Mouse (Mus musculus) lung, postnatal 25 days (tissue): ENCODE measurements around the gene Frmpd3.
"Not testable (repeated sequence)": the region's sequence is repeated elsewhere in the genome, so short reads cannot be mapped to it uniquely, and the experiment has no call there.

ENCODE experiments used
- DNase-seq: peaks from one replicate; pipeline ENCODE4 v3.0.0; 2022; ENCODE audit warnings: low spot score

The Frmpd3 gene

GRCm38 (mm10) chrX:140341656-140342392 lies at the start of gene Frmpd3:
Frmpd3 (plus strand) TSS chrX:140342263.
- no peak for DNase-seq

GRCm38 (mm10) chrX:140303731-140304130 lies 38.3 kb upstream of the Frmpd3 start:
- DNase-seq, result no peak

DNA sequence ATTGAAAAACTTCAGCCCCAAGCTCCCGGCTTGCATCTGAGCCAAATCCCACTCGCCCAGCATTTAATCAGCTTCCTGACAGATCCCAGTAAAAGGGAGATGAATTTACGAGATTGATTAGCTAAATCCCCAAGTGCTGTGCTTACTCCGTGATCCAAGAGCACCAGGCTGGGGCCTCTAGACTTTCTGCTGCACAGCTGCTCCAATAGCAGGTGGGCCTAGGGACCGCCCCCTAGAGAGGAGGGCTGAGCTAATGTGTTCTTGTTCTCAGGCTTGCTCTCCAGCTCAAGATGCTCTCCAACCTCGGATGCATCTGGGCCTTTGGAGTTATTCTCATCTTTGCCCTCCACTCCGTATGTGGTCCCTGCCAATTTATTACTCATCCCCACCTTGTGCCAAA lies 36.4 kb upstream of the Frmpd3 start:
- no peak for DNase-seq

DNA sequence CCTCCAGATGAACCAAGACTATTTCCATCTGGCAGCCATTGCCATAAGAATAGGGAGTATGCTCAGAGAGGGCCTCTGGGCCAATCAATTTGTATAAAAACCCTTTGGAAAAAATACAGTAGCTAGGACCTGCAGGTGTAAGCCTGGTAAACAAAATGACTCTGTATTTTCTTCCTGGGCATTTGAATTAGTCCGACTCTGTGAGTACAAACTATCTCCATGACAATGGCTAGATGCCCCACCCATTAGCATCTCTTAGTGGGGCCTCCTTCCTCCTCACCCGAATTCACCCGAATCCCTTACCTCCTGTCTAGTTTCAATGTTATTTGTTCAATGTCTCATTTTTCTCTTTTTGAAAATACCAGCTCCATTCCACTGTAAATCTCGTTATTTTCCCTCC lies 24.1 kb upstream of the Frmpd3 start:
- DNase-seq, result no peak

GRCm38 (mm10) chrX:140319131-140319530 lies 22.9 kb upstream of the Frmpd3 start:
- no peak for DNase-seq

- not testable (repeated sequence) for DNase-seq
These were observed 21.4 kb upstream of the Frmpd3 start for GRCm38 (mm10) chrX:140320671-140321070.

- no peak for DNase-seq
These were observed 515 bp downstream of the Frmpd3 start for GRCm38 (mm10) chrX:140342393-140343163.

DNA sequence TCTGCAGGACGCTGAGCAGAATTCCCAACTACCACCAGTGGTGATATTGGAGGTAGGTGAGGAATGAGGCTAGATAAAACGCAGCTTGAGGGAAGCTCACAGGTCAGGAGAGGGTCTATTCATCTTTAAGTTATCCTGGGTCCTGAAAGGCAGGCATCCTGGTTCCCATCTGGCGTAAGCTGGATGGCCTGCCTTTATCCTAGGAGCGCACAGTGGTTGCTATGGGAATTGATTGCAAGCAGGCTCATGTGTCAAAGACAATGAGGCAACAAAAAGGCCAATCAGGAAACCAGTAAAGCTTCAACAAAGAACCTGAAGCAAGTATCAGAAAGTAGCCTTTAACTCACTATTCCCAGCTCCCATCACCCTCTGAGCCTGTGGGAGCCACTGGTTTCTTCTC lies 33.6 kb downstream of the Frmpd3 start:
- DNase-seq, result no peak

- DNase-seq, result no peak
These were observed 57.9 kb downstream of the Frmpd3 start for GRCm38 (mm10) chrX:140399986-140400385.

DNA sequence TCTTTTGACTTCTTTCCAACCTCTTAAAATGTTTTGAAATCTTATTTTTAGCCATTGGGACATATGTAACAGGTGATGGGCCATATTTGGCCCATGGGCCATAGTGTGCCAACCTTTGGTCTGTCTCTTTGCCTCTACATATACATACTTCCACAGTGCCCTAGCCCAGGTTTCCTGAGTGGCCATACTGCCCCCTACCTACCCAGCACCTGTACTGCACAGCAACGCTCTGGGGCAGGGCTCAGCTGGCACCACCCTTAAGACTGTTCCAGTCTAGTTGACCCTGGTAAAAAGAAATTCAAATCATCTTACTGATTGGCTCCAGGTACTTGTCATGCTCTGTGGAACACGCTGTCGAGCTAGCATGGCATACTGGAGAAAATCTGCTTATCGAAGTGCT lies 60.8 kb downstream of the Frmpd3 start:
- no peak for DNase-seq

GRCm38 (mm10) chrX:140406079-140406478 lies 64.0 kb downstream of the Frmpd3 start:
- no peak for DNase-seq

DNA sequence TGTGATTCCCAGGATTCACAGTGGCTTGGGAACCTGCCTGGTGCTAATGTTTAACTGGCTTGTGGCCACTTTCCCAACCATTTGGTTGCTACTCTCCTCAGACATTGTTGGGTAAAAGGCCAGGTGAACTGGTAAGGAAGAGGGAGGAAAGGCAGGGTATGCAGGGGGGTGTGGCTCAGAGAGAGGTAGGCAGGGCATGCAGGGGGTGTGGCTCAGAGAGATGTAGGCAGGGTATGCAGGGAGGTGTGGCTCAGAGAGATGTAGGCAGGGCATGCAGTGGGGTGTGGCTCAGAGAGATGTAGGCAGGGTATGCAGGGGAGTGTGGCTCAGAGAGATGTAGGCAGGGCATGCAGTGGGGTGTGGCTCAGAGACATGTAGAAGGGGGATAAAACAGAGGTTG lies 64.4 kb downstream of the Frmpd3 start:
- no peak for DNase-seq

GRCm38 (mm10) chrX:140407593-140407992 lies 65.5 kb downstream of the Frmpd3 start:
- no peak for DNase-seq

- no peak for DNase-seq
These were observed 76.4 kb downstream of the Frmpd3 start for GRCm38 (mm10) chrX:140418467-140418866.

- DNase-seq, result no peak
These were observed 85.1 kb downstream of the Frmpd3 start for GRCm38 (mm10) chrX:140427124-140427523.

DNA sequence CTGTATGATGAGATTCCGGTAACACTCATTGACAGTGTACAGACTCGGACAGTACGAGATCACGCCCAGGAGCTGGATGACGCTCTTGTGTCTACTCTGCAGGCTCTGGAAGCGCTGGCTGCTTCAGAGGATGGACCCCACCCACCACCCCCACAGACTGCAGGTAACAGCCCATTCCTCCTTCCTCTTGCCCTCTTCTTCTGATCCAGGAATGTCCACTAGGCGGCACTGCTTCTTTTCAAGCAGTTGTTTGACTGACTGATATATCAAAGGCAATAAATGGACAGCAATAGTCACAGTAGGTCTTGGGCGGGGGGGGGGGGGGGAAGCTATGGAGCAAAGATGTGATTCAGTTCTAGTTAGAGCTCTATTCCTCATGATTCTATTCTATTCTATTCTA lies 86.2 kb downstream of the Frmpd3 start:
- peak; percentile 12 for DNase-seq

GRCm38 (mm10) chrX:140429985-140430384 lies 87.9 kb downstream of the Frmpd3 start:
- DNase-seq, result no peak

GRCm38 (mm10) chrX:140430506-140430905 lies 88.4 kb downstream of the Frmpd3 start:
- no peak for DNase-seq

- DNase-seq, result no peak
These were observed 89.9 kb downstream of the Frmpd3 start for GRCm38 (mm10) chrX:140431981-140432380.

DNA sequence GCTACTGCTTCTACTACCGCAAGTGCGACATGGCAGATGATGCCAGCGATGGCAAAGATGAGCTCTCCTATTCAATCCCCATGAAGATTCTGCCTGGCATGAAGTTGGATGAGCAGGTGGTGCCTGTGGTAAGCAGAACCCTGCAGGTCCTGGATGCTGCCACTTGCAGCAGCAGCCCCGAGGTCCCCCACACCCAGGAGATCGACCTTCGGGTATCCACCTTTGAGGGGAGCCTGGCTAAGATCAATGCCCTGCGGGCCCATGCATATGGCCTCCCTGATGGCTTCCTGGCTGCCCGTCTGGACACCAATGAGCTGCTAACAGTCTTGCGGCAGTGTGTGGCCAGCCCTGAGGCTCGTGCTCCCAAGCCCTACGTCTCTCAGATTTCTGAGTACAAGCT lies 90.7 kb downstream of the Frmpd3 start:
- no peak for DNase-seq

DNA sequence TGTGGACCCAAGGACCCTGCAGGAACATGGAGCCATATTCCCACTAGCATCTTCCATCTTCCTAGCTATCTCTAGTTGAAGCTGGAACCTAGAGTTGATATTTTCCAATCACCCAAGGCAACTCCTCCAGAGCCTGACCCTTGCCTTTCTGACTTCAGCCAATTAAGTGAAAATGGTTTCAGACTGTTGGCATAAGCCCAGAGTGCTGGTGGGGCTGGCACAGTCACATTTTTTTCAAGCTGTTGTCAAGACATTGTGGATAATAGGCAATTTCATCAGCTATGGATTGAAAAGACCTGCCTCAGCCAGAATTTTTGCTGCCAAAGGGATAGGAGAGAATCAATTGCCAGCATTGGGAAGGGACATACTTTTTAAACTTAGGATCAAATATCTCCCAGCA lies 95.8 kb downstream of the Frmpd3 start:
- no peak for DNase-seq

- no peak for DNase-seq
These were observed 103.5 kb downstream of the Frmpd3 start for GRCm38 (mm10) chrX:140445551-140445950.

- DNase-seq, result no peak
These were observed 108.0 kb downstream of the Frmpd3 start for GRCm38 (mm10) chrX:140450071-140450470.
